Mouse (Mus musculus) kidney, postnatal 10 days (tissue): ENCODE measurements at regions not wholly inside any gene's neighbourhood (a gene's known extent, or its start where the extent isn't known, plus 50 kb on each side); places are given as distances from the start of the nearest gene placed in this dataset.
"Not testable (repeated sequence)": the region's sequence is repeated elsewhere in the genome, so short reads cannot be mapped to it uniquely, and the experiment has no call there.

Experiments used
- DNase-seq: peaks from one replicate; pipeline ENCODE4 v3.0.0; 2021; ENCODE audit warnings: mixed read lengths

- DNase-seq = peak; percentile 24
These were observed 344.9 kb upstream of the Tpk1 start for GRCm38 (mm10) chr6:44010946-44011345.

- DNase-seq = not testable (repeated sequence)
These were observed 341.1 kb upstream of the Tpk1 start for GRCm38 (mm10) chr6:44007196-44007595.
